Mouse (Mus musculus): ENCODE measurements around the gene Aqp2.

GRCm38 (mm10) chr15:99592177-99592576, 13.3 kb downstream of the Aqp2 start:
- TF ChIP-seq CTCF (IDR thresholded peaks at IDR 0.05; ENCODE audit: borderline replicate concordance, control insufficient read depth, extremely low read depth, insufficient read depth, low read length, poor library complexity): no peak
- no peak for TF ChIP-seq POLR2A (IDR thresholded peaks at IDR 0.05; ENCODE audit: control insufficient read depth, extremely low read depth, insufficient read depth, low read length, poor library complexity)
